Mouse (Mus musculus) neural tube, embryonic 14.5 days (tissue): ENCODE results near the gene Vps45. TPM values are rescaled to one million over a fixed set of nuclear protein-coding genes. Genes with fewer than 3 reads are reported as not detected.
"Not testable (repeated sequence)": the region's sequence is repeated elsewhere in the genome, so short reads cannot be mapped to it uniquely, and the experiment has no call there.

Experiments
- ATAC-seq: fragments of 200-750 bp; cut with Nextera tagmentation; 2 replicates; pipeline ENCODE4 v1.8.0; 2017; ENCODE audit warnings: low read depth, mild to moderate bottlenecking, moderate TSS enrichment, moderate library complexity
- H3K27ac ChIP-seq: fragments of 300-500 bp; sonication (generic); 2 replicates; pipeline ENCODE4 v1.5.1; 2014; ENCODE audit warnings: low read depth, mild to moderate bottlenecking, control low read depth, low read length, moderate library complexity, mixed read lengths
- H3K27me3 ChIP-seq: fragments of 300-500 bp; sonication (generic); 2 replicates; pipeline ENCODE4 v1.6.1; 2014; ENCODE audit warnings: low read length; ENCODE audit not compliant: control insufficient read depth, insufficient read depth
- H3K36me3 ChIP-seq: fragments of 300-500 bp; sonication (generic); 2 replicates; pipeline ENCODE4 v1.6.1; 2014; ENCODE audit warnings: low read length, mixed read lengths; ENCODE audit not compliant: control insufficient read depth, insufficient read depth
- H3K4me1 ChIP-seq: fragments of 300-500 bp; sonication (generic); 2 replicates; pipeline ENCODE4 v1.6.1; 2014; ENCODE audit warnings: low read length; ENCODE audit not compliant: control insufficient read depth, insufficient read depth
- H3K4me2 ChIP-seq: fragments of 300-500 bp; sonication (generic); 2 replicates; pipeline ENCODE4 v1.6.1; 2014; ENCODE audit warnings: mild to moderate bottlenecking, low read depth, low read length, control low read depth
- H3K4me3 ChIP-seq: fragments of 300-500 bp; sonication (generic); 2 replicates; pipeline ENCODE4 v1.5.1; 2014; ENCODE audit warnings: low read depth, low read length, control low read depth, mixed read lengths
- H3K9ac ChIP-seq: fragments of 300-500 bp; sonication (generic); replicated peaks from 2 replicates; pipeline ENCODE4 v1.6.1; 2014; ENCODE audit warnings: low read depth, mild to moderate bottlenecking, control low read depth, low read length, mixed read lengths
- H3K9me3 ChIP-seq: fragments of 300-500 bp; sonication (generic); 2 replicates; pipeline ENCODE4 v1.6.1; 2016; ENCODE audit warnings: low read length; ENCODE audit not compliant: control insufficient read depth
- WGBS: fragments of 180-500 bp; shearing (Covaris S2); extraction: QIAGEN DNeasy Blood & Tissue Kit; methylation state at CpG from one replicate; pipeline ENCODE4 v1.1.7; 2014; 5-methylcytosine and 5-hydroxymethylcytosine counted together
- polyA plus RNA-seq: library from polyadenylated mRNA; unstranded; fragments of >200 nt; fragmentation: Nextera tagmentation; extraction: Ambion mirVana; gene quantifications from 2 replicates; pipeline ENCODE4 v1.2.1, GENCODE M21; 2014

Vps45 gene
- polyA plus RNA-seq, 1 experiment from 2014 or later = 45.6 TPM

DNA sequence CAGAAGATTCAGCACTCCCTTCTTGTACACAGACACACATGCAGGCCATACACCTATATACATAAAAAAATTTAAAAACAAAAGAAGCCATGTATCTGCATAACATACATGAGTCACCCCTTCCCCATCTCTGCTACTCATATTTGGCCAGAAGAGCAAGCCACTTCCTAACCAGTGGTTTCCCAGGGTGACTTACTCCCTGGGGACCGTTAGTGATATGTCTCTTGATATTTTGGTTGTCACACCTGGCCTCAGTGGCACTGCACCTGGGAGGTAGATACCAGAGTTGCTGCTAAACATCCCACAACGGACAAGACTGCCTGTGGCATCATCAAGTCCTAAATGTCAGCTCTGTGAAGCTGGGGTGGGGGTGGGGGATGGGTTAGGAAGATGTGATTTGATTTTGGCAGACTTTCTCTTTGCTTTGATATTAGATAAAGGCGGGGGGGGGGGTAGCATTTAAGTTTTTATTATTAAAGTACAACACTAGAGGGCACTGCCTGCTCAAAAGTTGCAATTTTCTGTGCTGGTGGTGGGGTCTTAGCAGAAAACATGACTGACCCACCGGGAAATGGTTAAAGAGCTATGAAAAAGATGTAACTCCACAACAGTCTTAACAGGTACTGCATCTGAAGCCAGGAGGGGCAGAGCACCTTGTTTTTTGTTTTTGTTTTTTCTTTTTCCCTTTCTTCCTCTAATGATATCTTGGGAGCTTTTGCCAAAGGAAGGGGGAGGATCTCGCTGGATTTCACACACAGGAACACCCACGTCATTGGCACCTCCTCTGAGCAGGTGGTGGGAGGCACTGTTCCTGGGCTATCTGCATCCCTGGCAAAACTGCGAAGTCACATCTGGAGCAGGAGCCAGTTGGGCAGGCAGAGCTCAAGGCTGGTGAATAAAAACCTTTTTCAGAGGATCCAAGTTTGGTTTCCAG is 92.5 kb downstream of the Vps45 start:
- Histone ChIP-seq H3K9me3 (no peaks in the 10 kb centered on the region), H3K4me3 (no peak overlapping the region), H3K27me3 (no peaks in the 10 kb centered on the region), H3K27ac (no peak overlapping the region), H3K9ac (peak overlapping the region; percentile 18; the same call in 1 of the 2 replicates), H3K4me2 (peak overlapping the region; percentile 42; the same call in 1 of the 2 replicates), H3K36me3 (no peaks in the 10 kb centered on the region), H3K4me1 (peaks cover 2% of the 10 kb centered on the region; the same call in 1 of the 2 replicates)
- no peak for ATAC-seq
- WGBS = 10% methylated on average over 7 of the region's 7 CpGs

DNA sequence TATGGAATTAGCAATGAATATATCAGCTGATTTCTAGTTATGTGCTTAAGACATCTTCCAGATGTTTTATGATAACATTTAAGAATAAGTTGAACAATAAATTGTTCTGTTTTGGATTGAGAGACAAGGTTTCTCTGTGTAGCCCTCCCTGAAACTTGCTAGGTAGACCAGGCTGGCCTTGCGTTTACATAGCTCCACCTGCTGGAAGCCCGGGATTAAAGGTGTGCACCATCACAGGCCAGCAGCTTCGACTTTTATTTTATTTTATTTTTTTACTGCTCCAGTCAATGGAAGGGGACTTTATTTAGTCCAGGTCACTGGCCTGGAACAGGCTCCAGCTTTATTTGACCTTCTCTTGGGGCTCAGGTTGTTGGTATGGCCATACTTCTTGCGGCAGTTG is 94.6 kb downstream of the Vps45 start:
- Histone ChIP-seq H3K27me3 (no peaks in the 10 kb centered on the region), H3K27ac (no peak overlapping the region), H3K36me3 (no peaks in the 10 kb centered on the region), H3K4me3 (no peak overlapping the region), H3K4me2 (no peak overlapping the region), H3K9me3 (no peaks in the 10 kb centered on the region), H3K4me1 (peaks cover 2% of the 10 kb centered on the region; the same call in 1 of the 2 replicates), H3K9ac (no peak overlapping the region)
- no peak for ATAC-seq
- 53% methylated on average over 4 of the region's 4 CpGs for WGBS

DNA sequence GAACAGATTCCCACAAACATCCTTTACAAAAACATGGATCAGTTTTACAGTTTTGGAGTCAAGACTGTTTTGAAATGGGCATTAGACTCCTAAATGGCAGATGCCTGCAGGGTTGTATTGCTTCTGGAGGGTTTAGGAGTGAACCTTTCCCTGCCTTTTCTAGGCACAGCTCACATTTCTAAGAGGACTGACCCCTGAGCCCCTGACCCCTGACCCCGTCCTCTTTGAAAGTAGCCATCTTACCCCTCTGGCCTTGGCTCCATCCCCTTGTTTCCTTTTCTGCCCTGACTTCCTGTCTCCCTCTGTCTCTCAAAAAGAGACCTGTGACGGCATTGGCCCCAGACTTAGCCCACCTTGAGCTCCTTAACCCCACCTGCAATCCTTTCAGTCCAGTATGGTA is 95.0 kb downstream of the Vps45 start:
- WGBS = 50% methylated on average over 2 of the region's 2 CpGs

DNA sequence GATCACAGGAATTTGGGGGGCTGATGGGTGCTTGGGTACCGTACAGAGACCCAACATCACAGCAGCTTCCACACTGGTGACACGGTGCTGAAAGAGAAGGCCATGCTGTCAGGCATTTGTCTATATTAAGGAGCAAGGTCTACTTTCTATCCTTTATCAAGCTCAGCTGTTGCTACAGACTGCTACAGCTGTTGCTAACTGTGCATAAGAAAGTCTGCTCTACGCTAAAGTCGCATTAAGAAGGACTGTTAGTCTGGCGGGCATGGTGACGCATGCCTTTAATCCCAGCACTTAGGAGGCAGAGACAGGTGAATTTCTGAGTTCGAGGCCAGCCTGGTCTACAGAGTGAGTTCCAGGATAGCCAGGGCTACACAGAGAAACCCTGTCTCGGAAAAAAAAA is 96.1 kb downstream of the Vps45 start:
- H3K4me1 ChIP-seq, H3K9me3 ChIP-seq, H3K36me3 ChIP-seq, ATAC-seq, H3K27me3 ChIP-seq, H3K27ac ChIP-seq, H3K4me2 ChIP-seq, H3K9ac ChIP-seq, H3K4me3 ChIP-seq: not testable (repeated sequence)
- WGBS = 87% methylated on average over 8 of the region's 8 CpGs

More for the DNA sequence above, 95.0 kb downstream of the Vps45 start:
- no peaks in the 10 kb centered on the region for H3K36me3 ChIP-seq
- H3K27ac ChIP-seq = no peak overlapping the region
- H3K9me3 ChIP-seq = no peaks in the 10 kb centered on the region
- no peak overlapping the region for H3K4me2 ChIP-seq
- H3K27me3 ChIP-seq = no peaks in the 10 kb centered on the region
- no peak for ATAC-seq
- H3K9ac ChIP-seq = no peak overlapping the region
- H3K4me3 ChIP-seq = no peak overlapping the region
- H3K4me1 ChIP-seq = peaks cover 2% of the 10 kb centered on the region; the same call in 1 of the 2 replicates

DNA sequence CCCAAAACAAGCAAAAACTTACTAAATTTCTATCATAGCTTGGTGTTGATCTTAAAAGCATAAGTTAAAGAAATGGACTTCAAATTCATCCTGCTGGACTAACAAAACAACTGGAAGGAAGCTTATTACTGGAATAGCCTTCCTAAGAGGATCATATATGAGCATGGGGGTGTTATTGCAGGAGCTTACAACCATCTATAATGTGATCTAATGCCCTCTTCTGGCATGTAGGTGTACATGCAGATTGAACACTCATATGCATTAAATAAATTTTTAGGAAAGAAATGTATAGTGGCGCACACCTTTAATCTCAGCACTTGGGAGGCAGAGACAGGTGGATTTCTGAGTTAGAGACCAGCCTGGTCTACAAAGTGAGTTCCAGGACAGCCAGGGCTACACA is 98.5 kb downstream of the Vps45 start:
- Histone ChIP-seq H3K4me2 (no peak overlapping the region), H3K4me1 (no peaks in the 10 kb centered on the region), H3K9me3 (no peaks in the 10 kb centered on the region), H3K27ac (no peak overlapping the region), H3K36me3 (no peaks in the 10 kb centered on the region), H3K4me3 (no peak overlapping the region), H3K27me3 (no peaks in the 10 kb centered on the region), H3K9ac (no peak overlapping the region)
- WGBS = 97% methylated on average over 1 of the region's 1 CpGs
- ATAC-seq = no peak

DNA sequence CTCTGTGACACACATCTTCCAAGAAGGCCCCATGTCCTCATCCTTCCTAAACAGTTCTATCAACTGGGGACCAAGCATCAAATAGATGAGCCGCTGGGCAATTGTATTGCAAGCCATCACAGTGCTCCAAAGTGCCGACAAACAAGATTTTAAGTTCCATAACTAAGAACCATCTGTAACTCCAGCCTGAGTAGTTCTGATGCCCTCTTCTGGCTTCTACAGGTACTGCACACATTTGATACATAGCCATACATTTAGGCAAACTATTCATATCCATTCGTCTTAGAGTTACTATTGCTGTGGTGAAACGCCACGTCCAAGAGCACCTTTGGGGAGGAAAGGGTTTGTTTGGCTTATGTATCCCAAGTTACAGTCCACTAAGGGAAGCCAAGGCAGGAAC is 99.2 kb downstream of the Vps45 start:
- no peak overlapping the region for H3K9ac ChIP-seq
- H3K36me3 ChIP-seq = no peaks in the 10 kb centered on the region
- no peak overlapping the region for H3K4me2 ChIP-seq
- no peaks in the 10 kb centered on the region for H3K27me3 ChIP-seq
- ATAC-seq = no peak
- WGBS = 75% methylated on average over 5 of the region's 5 CpGs
- no peaks in the 10 kb centered on the region for H3K9me3 ChIP-seq
- H3K27ac ChIP-seq = no peak overlapping the region
- H3K4me1 ChIP-seq = no peaks in the 10 kb centered on the region
- H3K4me3 ChIP-seq = no peak overlapping the region

DNA sequence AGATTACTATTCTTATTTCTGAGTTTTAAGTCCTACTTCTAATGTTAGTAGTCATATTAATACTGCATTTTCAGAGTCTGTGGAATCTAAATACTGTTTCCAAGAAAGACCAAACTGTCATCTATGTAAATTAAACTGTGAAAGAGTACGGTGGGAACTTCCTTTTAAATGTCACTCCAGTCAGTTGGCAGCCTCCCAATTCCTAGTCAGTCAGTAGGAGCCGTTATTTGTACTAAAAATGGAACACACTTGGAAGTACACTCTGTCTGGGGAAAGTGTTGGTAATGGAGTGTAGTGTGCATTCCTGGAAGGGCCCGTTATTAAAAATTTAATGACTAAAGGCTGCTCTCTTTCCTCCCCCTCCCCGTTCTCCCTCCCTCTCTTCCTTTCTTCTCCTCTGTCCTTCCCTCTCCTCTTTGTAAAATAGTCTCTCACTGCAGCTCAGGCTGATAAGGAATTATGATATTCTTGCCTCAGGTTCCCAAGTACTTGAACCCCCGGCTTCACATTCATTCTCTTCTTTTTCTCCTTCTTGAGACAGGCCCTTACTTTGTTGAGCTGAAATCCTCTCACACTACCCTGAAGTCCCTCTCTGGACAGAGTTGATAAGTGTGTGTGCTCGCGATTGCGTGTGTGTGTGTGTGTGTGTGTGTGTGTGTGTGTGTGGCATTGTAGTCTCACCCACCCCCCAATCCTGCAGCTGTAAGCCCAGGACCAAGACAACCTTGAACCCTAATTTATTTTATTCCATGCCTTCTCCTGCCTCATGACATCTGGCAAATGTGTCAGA is 100.7 kb downstream of the Vps45 start:
- H3K27ac ChIP-seq = no peak overlapping the region
- no peaks in the 10 kb centered on the region for H3K4me1 ChIP-seq
- H3K4me3 ChIP-seq = no peak overlapping the region
- ATAC-seq = no peak
- H3K9ac ChIP-seq = no peak overlapping the region
- no peaks in the 10 kb centered on the region for H3K27me3 ChIP-seq
- WGBS = 72% methylated on average over 8 of the region's 8 CpGs
- H3K9me3 ChIP-seq = no peaks in the 10 kb centered on the region
- H3K4me2 ChIP-seq = no peak overlapping the region
- no peaks in the 10 kb centered on the region for H3K36me3 ChIP-seq

DNA sequence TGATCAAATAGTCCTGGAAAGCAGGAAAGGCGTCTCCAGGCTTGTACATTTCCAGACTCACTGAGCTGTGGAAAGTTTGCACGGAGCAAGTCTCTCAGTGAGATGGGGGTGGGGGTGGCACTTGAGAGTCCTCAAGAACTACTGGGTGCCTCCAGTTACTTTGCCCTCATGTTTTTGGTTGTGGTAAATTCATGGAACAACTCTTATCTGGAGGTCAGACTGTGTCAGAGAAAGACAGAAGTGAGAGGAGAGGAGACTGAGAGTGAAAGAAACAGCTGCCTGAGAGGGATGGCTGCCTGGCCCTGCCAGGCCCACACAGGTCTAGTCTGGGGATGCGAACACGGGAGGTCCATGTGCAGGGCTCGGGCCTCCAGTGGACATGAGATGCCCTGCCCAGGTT is 102.9 kb downstream of the Vps45 start:
- no peaks in the 10 kb centered on the region for H3K27me3 ChIP-seq
- 0 out of 2 replicates have a peak, but pooled peaks cover 2% of the 10 kb centered on the region for H3K4me1 ChIP-seq
- no peak overlapping the region for H3K27ac ChIP-seq
- no peak overlapping the region for H3K4me3 ChIP-seq
- no peaks in the 10 kb centered on the region for H3K36me3 ChIP-seq
- no peaks in the 10 kb centered on the region for H3K9me3 ChIP-seq
- WGBS = 96% methylated on average over 5 of the region's 5 CpGs
- no peak overlapping the region for H3K4me2 ChIP-seq
- ATAC-seq = no peak
- no peak overlapping the region for H3K9ac ChIP-seq

DNA sequence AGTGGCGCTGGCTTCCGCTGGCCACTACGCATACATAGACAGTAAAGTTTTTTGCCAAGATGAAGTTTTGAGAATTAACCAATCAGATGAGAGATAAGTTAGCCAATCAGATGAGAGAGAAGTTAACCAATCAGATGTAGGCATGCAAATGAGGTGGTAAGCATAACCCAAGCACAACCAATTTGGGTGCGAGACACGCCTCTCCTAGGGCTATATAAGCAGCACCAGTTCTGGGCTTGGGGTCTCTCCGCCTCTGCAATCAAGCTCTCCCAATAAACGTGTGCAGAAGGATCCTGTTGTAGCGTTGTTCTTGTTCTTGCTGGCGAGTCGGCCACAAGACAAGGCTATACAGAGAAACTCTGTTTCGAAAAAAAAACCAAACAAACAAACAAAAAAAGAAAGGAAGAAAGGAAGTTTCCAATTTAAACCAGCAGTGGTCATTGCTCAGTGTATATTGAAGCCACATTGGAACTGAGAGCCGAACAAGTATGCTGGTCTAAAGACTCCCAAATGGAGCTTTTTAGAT is 103.6 kb downstream of the Vps45 start:
- H3K9me3 ChIP-seq, H3K4me2 ChIP-seq: not testable (repeated sequence)

More for the DNA sequence above, 103.6 kb downstream of the Vps45 start:
- H3K27ac ChIP-seq, H3K36me3 ChIP-seq, ATAC-seq, H3K4me3 ChIP-seq, H3K27me3 ChIP-seq, H3K4me1 ChIP-seq, H3K9ac ChIP-seq: not testable (repeated sequence)
- 89% methylated on average over 12 of the region's 12 CpGs for WGBS
